Mouse (Mus musculus) thymus, postnatal 14 days (tissue): ENCODE measurements at regions not wholly inside any gene's neighbourhood (a gene's known extent, or its start where the extent isn't known, plus 50 kb on each side); places are given as distances from the start of the nearest gene placed in this dataset.

Experiments used
- DNase-seq: peaks from one replicate; pipeline ENCODE4 v3.0.0; 2021

GRCm38 (mm10) chr14:87348825-87349224 lies 67.6 kb upstream of the Tdrd3 start:
- DNase-seq, result no peak

DNA sequence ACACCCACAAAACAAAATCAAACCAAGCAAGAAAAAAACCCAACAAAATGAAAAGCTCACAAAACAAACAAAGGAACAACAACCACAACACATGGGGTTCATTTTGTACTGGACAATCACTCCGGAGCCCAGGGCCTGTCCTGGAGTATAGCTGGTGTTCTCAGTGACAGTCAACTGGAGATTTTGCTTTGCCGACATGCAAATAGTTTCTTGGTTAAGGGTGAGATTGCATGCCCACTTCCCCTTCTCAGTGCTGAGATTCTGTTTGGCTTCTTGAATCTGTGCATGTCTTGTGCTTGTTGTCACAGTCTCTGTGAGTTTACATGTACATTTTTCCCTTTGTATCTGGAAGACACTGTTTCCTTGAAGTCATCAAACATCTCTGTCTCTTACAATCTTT lies 50.6 kb upstream of the Tdrd3 start:
- DNase-seq, result no peak
